Mouse (Mus musculus): ENCODE measurements around the gene Rnh1. TPM values are rescaled to one million over a fixed set of nuclear protein-coding genes. Genes with fewer than 3 reads are reported as not detected.

Gene Rnh1
- polyA plus RNA-seq, 1 experiment from 2014 or later: 116 TPM

- Histone ChIP-seq H3K4me1 (ENCODE audit: control insufficient read depth in 2 of 2, insufficient read depth in 2 of 2, low read length in 2 of 2) (peaks cover 24 to 38% of the 10 kb centered on the region in 2 experiments), H3K36me3 (ENCODE audit: control insufficient read depth, insufficient read depth, low read length) (0 out of 2 replicates have a peak, but pooled peaks cover 11% of the 10 kb centered on the region), H3K4me3 (ENCODE audit: control insufficient read depth in 1 of 2, insufficient read depth in 1 of 2, low read depth in 1 of 2, low read length in 2 of 2) (no peak overlapping the region), H3K4me2 (ENCODE audit: low read length) (no peak overlapping the region), H3K9me3 (ENCODE audit: control insufficient read depth, low read length) (no peaks in the 10 kb centered on the region), H3K27ac (replicated peaks in 1 of 2; ENCODE audit: control insufficient read depth in 1 of 2, insufficient read depth in 1 of 2, low read depth in 2 of 2, low read length in 2 of 2) (no peak overlapping the region), H3K27me3 (ENCODE audit: control insufficient read depth, insufficient read depth, low read length) (no peaks in the 10 kb centered on the region; the same call in 1 of the 2 replicates), H3K9ac (ENCODE audit: low read length) (no peak overlapping the region)
- WGBS: 84% methylated on average over 3 of the region's 3 CpGs
- ATAC-seq (ENCODE audit: insufficient number of reproducible peaks, insufficient read depth, low FRiP score, low read depth): no peak
Observed at GRCm38 (mm10) chr7:141218141-141218540, 45.5 kb upstream of the Rnh1 start.

DNA sequence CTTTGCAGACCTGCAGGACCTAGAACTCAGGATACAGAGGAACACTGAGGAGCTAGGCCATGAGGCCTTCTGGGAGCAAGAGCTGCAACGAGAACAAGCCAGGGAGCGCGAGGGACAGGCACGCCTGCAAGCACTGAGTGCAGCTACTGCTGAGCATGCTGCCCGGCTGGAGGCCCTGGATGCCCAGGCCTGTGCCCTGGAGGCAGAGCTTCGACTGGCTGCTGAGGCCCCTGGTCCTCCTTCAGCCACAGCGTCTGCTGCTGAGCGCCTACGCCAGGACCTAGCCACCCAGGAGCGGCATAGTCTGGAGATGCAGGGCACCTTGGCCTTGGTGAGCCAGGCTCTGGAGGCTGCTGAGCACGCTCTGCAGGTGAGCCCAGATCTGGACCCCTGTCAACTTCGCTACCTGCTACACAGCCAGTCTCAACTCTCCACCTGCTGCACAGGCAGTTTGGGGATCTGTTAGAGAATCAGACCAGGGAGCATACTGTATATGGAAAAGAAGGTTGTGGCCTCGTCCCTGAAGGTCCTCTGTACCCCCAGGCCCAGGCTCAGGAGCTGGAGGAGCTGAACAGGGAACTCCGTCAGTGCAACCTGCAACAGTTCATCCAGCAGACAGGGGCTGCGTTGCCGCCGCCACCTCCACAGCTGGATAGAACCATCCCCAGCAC, 44.8 kb upstream of the Rnh1 start:
- Histone ChIP-seq H3K4me2 (ENCODE audit: low read length) (no peak overlapping the region), H3K4me1 (ENCODE audit: control insufficient read depth in 2 of 2, insufficient read depth in 2 of 2, low read length in 2 of 2) (peaks cover 20 to 33% of the 10 kb centered on the region in 2 experiments), H3K27ac (replicated peaks in 1 of 2; ENCODE audit: control insufficient read depth in 1 of 2, insufficient read depth in 1 of 2, low read depth in 2 of 2, low read length in 2 of 2) (no peak overlapping the region), H3K27me3 (ENCODE audit: control insufficient read depth, insufficient read depth, low read length) (no peaks in the 10 kb centered on the region; the same call in 1 of the 2 replicates), H3K9me3 (ENCODE audit: control insufficient read depth, low read length) (no peaks in the 10 kb centered on the region), H3K36me3 (ENCODE audit: control insufficient read depth, insufficient read depth, low read length) (0 out of 2 replicates have a peak, but pooled peaks cover 11% of the 10 kb centered on the region), H3K9ac (ENCODE audit: low read length) (peak overlapping the region; percentile 79; the same call in 1 of the 2 replicates), H3K4me3 (ENCODE audit: control insufficient read depth in 1 of 2, insufficient read depth in 1 of 2, low read depth in 1 of 2, low read length in 2 of 2) (no peak overlapping the region)
- 89% methylated on average over 17 of the region's 17 CpGs for WGBS
- no peak for ATAC-seq (ENCODE audit: insufficient number of reproducible peaks, insufficient read depth, low FRiP score, low read depth)

DNA sequence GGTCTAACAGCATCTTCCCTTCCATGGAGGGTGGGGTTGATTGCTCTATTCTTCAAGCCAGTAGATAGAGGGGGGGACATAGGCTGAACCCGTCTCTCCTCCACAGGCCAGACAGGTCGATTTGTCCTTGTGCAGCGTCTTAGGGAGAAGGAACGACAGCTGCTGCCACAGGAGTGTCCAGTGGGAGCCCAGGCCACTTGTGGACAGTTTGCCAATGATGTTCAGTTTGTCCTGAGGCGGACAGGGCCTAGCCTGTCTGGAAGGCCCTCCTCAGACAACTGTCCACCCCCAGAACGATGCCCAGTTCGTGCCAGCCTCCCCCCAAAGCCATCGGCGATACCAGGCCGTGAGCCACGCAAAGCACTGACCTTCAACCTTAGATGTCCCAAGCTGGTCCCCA, 44.2 kb upstream of the Rnh1 start:
- H3K4me3 ChIP-seq (ENCODE audit: control insufficient read depth in 1 of 2, insufficient read depth in 1 of 2, low read depth in 1 of 2, low read length in 2 of 2): peak overlapping the region; percentile 58 to 61; a peak in 2 of 4 replicates
- peaks cover 14 to 27% of the 10 kb centered on the region in 2 experiments for H3K4me1 ChIP-seq (ENCODE audit: control insufficient read depth in 2 of 2, insufficient read depth in 2 of 2, low read length in 2 of 2)
- peak overlapping the region; percentile 96 for H3K4me2 ChIP-seq (ENCODE audit: low read length)
- 0 out of 2 replicates have a peak, but pooled peaks cover 11% of the 10 kb centered on the region for H3K36me3 ChIP-seq (ENCODE audit: control insufficient read depth, insufficient read depth, low read length)
- no peaks in the 10 kb centered on the region for H3K9me3 ChIP-seq (ENCODE audit: control insufficient read depth, low read length)
- 85% methylated on average over 11 of the region's 11 CpGs for WGBS
- no peak for ATAC-seq (ENCODE audit: insufficient number of reproducible peaks, insufficient read depth, low FRiP score, low read depth)
- no peaks in the 10 kb centered on the region; the same call in 1 of the 2 replicates for H3K27me3 ChIP-seq (ENCODE audit: control insufficient read depth, insufficient read depth, low read length)
- peak overlapping the region; percentile 79 for H3K9ac ChIP-seq (ENCODE audit: low read length)
- H3K27ac ChIP-seq (replicated peaks in 1 of 2; ENCODE audit: control insufficient read depth in 1 of 2, insufficient read depth in 1 of 2, low read depth in 2 of 2, low read length in 2 of 2): peak overlapping the region in 1 of 2 experiments; percentile 43; a peak in 1 of 4 replicates

DNA sequence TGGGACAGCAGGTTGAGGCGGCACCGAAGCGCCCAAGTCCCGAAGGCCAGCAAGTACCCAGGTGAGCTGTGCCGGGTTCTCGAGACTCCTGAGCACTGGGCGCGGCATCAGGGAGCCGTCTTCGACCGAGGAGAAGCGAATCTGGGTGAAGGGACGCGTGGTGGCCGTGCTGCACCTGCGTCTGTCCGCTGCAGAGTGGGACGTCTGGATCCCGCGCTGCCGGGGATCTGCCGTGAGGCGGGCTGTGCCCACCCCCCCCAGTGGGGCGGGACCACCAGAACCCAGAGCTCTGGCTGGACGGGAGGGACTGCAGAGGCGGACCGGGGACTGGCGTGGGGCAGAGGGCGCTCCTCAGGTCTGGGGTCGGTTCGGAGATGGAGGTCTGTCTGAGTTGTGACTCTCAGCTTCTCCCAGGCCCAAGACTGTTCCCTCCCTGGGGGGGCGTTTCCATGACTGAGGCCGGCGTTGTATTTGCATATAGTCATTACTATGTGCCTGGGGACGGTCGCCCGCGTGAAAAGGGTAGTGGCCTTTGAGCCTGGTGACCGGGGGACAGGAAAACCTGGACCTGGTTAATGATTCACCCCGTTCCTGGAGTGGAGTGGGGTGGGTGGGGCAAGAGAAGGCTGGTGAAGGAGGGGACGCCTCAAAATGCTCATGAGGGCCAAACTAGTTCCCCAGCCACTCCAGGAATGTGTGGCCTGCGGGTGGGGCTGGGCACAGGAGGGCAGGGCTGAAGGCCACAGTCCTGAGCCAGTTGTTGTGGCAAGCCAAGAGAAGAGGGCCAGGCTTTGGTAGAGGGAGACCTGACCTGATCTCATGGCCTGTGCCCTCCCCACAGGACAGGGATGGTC, 43.5 kb upstream of the Rnh1 start:
- H3K4me3 ChIP-seq (ENCODE audit: control insufficient read depth in 1 of 2, insufficient read depth in 1 of 2, low read depth in 1 of 2, low read length in 2 of 2): peak overlapping the region; percentile 58 to 61
- H3K36me3 ChIP-seq (ENCODE audit: control insufficient read depth, insufficient read depth, low read length): 0 out of 2 replicates have a peak, but pooled peaks cover 11% of the 10 kb centered on the region
- WGBS: under 1% methylated on average over 40 of the region's 42 CpGs
- peak overlapping the region; percentile 32 to 43 for H3K27ac ChIP-seq (replicated peaks in 1 of 2; ENCODE audit: control insufficient read depth in 1 of 2, insufficient read depth in 1 of 2, low read depth in 2 of 2, low read length in 2 of 2)
- no peaks in the 10 kb centered on the region for H3K9me3 ChIP-seq (ENCODE audit: control insufficient read depth, low read length)
- peaks cover 14 to 26% of the 10 kb centered on the region in 2 experiments for H3K4me1 ChIP-seq (ENCODE audit: control insufficient read depth in 2 of 2, insufficient read depth in 2 of 2, low read length in 2 of 2)
- H3K27me3 ChIP-seq (ENCODE audit: control insufficient read depth, insufficient read depth, low read length): no peaks in the 10 kb centered on the region; the same call in 1 of the 2 replicates
- H3K9ac ChIP-seq (ENCODE audit: low read length): peak overlapping the region; percentile 79
- ATAC-seq (ENCODE audit: insufficient number of reproducible peaks, insufficient read depth, low FRiP score, low read depth): peak; percentile 0; the same call in 1 of the 2 replicates
- peak overlapping the region; percentile 96 for H3K4me2 ChIP-seq (ENCODE audit: low read length)

DNA sequence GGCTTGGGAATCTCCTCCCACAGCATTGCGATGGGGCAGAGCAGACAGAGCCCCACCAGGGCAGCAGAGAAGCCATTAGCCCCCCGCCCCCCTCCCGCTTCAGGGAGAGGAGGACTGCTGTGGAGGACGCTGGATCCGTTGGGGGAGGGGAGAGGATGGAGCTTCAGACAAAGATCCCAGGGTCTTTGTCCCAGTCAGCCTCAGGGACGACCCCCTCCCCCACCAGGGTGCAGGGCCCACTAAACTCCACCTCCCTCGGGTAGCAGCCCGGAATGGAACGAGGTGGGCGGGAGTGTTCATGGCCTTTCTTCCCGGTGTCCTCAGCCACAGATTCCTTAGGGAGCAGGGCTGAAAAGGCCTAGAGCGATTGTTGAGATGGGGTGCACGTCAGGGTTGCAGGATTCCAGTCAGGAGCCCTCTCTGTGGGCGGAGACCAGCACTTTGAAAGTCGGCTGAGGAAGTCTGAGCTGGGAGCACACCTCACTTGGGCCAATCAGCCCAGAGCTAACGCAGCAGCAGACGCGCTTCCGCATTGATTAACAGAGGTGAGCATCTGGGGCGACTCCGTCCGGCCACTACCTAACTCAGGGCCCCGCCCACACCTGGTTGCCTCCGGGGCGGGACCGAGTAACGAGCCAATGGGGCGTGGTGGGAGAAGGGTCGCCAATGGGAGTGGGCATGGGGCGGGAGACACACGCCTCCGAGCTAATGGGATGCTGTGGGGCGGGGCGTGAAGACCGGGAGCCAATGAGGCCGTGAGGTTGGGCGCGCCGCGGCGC, 42.6 kb upstream of the Rnh1 start, which contains the start of gene Rassf7:
TSS of gene Rassf7 (plus strand) at position 760 of the 779 bp plus-strand sequence.
- peak within 1 kb of the TSS; percentile 58 to 61 for H3K4me3 ChIP-seq (ENCODE audit: control insufficient read depth in 1 of 2, insufficient read depth in 1 of 2, low read depth in 1 of 2, low read length in 2 of 2)
- no peaks in the 10 kb centered on the region; the same call in 1 of the 2 replicates for H3K27me3 ChIP-seq (ENCODE audit: control insufficient read depth, insufficient read depth, low read length)
- peaks cover 9 to 18% of the 10 kb centered on the region in 2 experiments for H3K4me1 ChIP-seq (ENCODE audit: control insufficient read depth in 2 of 2, insufficient read depth in 2 of 2, low read length in 2 of 2)
- H3K4me2 ChIP-seq (ENCODE audit: low read length): peak within 1 kb of the TSS; percentile 96
- peak within 1 kb of the TSS; percentile 43 to 50 for H3K27ac ChIP-seq (replicated peaks in 1 of 2; ENCODE audit: control insufficient read depth in 1 of 2, insufficient read depth in 1 of 2, low read depth in 2 of 2, low read length in 2 of 2)
- peak within 1 kb of the TSS; percentile 79 for H3K9ac ChIP-seq (ENCODE audit: low read length)
- no peaks in the 10 kb centered on the region for H3K9me3 ChIP-seq (ENCODE audit: control insufficient read depth, low read length)
- ATAC-seq (ENCODE audit: insufficient number of reproducible peaks, insufficient read depth, low FRiP score, low read depth): peak; percentile 94
- WGBS: under 1% methylated on average over 41 of the region's 41 CpGs
- 0 out of 2 replicates have a peak, but pooled peaks cover 11% of the 10 kb centered on the region for H3K36me3 ChIP-seq (ENCODE audit: control insufficient read depth, insufficient read depth, low read length)

GRCm38 (mm10) chr7:141214310-141214709, 41.7 kb upstream of the Rnh1 start:
- Histone ChIP-seq H3K4me3 (ENCODE audit: control insufficient read depth in 1 of 2, insufficient read depth in 1 of 2, low read depth in 1 of 2, low read length in 2 of 2) (no peak overlapping the region), H3K4me1 (ENCODE audit: control insufficient read depth in 2 of 2, insufficient read depth in 2 of 2, low read length in 2 of 2) (peaks cover 9 to 17% of the 10 kb centered on the region in 2 experiments), H3K9me3 (ENCODE audit: control insufficient read depth, low read length) (no peaks in the 10 kb centered on the region), H3K4me2 (ENCODE audit: low read length) (no peak overlapping the region), H3K36me3 (ENCODE audit: control insufficient read depth, insufficient read depth, low read length) (0 out of 2 replicates have a peak, but pooled peaks cover 11% of the 10 kb centered on the region), H3K9ac (ENCODE audit: low read length) (no peak overlapping the region), H3K27me3 (ENCODE audit: control insufficient read depth, insufficient read depth, low read length) (no peaks in the 10 kb centered on the region; the same call in 1 of the 2 replicates), H3K27ac (replicated peaks in 1 of 2; ENCODE audit: control insufficient read depth in 1 of 2, insufficient read depth in 1 of 2, low read depth in 2 of 2, low read length in 2 of 2) (no peak overlapping the region)
- no peak for ATAC-seq (ENCODE audit: insufficient number of reproducible peaks, insufficient read depth, low FRiP score, low read depth)
- WGBS: 66% methylated on average over 3 of the region's 3 CpGs
